Mouse (Mus musculus): ENCODE measurements at regions not wholly inside any gene's neighbourhood (a gene's known extent, or its start where the extent isn't known, plus 50 kb on each side); places are given as distances from the start of the nearest gene placed in this dataset.

- TF ChIP-seq EP300 (IDR thresholded peaks at IDR 0.05; ENCODE audit: insufficient read depth, low read depth, low read length) (no peak), POLR2A (IDR thresholded peaks at IDR 0.05; ENCODE audit: insufficient read depth, low read length) (no peak)
Measured at GRCm38 (mm10) chr9:43571086-43571485, 172.7 kb upstream of the Nectin1 start.
